Mouse (Mus musculus): ENCODE measurements around the gene Fbxo10. TPM values are rescaled to one million over a fixed set of nuclear protein-coding genes. Genes with fewer than 3 reads are reported as not detected.
"Not testable (repeated sequence)": the region's sequence is repeated elsewhere in the genome, so short reads cannot be mapped to it uniquely, and the experiment has no call there.

The Fbxo10 gene
- total RNA-seq, 1 experiment from 2014 or later: 7.8 TPM

- no peak for ATAC-seq (replicated peaks in 1 of 2; ENCODE audit: insufficient read depth in 1 of 2, low FRiP score in 2 of 2, low TSS enrichment in 1 of 2, low read depth in 1 of 2, poor library complexity in 2 of 2, severe bottlenecking in 2 of 2)
Measured at GRCm38 (mm10) chr4:45015615-45016014, 68.8 kb downstream of the Fbxo10 start.

- no peak for ATAC-seq (replicated peaks in 1 of 2; ENCODE audit: insufficient read depth in 1 of 2, low FRiP score in 2 of 2, low TSS enrichment in 1 of 2, low read depth in 1 of 2, poor library complexity in 2 of 2, severe bottlenecking in 2 of 2)
Measured at GRCm38 (mm10) chr4:45013537-45013936, 70.9 kb downstream of the Fbxo10 start.

GRCm38 (mm10) chr4:45013031-45013431 is 71.4 kb downstream of the Fbxo10 start:
- peak; percentile 23 to 40 for ATAC-seq (replicated peaks in 1 of 2; ENCODE audit: insufficient read depth in 1 of 2, low FRiP score in 2 of 2, low TSS enrichment in 1 of 2, low read depth in 1 of 2, poor library complexity in 2 of 2, severe bottlenecking in 2 of 2)

- peak; percentile 90 to 92 for ATAC-seq (replicated peaks in 1 of 2; ENCODE audit: insufficient read depth in 1 of 2, low FRiP score in 2 of 2, low TSS enrichment in 1 of 2, low read depth in 1 of 2, poor library complexity in 2 of 2, severe bottlenecking in 2 of 2)
Measured at GRCm38 (mm10) chr4:45012105-45012975, 72.1 kb downstream of the Fbxo10 start, which contains the start of gene Zbtb5. TSS of gene Zbtb5 (minus strand) at chr4:45012412.

GRCm38 (mm10) chr4:45011581-45012104 is 72.8 kb downstream of the Fbxo10 start:
- no peak for ATAC-seq (replicated peaks in 1 of 2; ENCODE audit: insufficient read depth in 1 of 2, low FRiP score in 2 of 2, low TSS enrichment in 1 of 2, low read depth in 1 of 2, poor library complexity in 2 of 2, severe bottlenecking in 2 of 2)

- ATAC-seq (replicated peaks in 1 of 2; ENCODE audit: insufficient read depth in 1 of 2, low FRiP score in 2 of 2, low TSS enrichment in 1 of 2, low read depth in 1 of 2, poor library complexity in 2 of 2, severe bottlenecking in 2 of 2): no peak
Measured at GRCm38 (mm10) chr4:45010806-45011415, 73.5 kb downstream of the Fbxo10 start.

GRCm38 (mm10) chr4:45005452-45005851 is 79.0 kb downstream of the Fbxo10 start:
- ATAC-seq (replicated peaks in 1 of 2; ENCODE audit: insufficient read depth in 1 of 2, low FRiP score in 2 of 2, low TSS enrichment in 1 of 2, low read depth in 1 of 2, poor library complexity in 2 of 2, severe bottlenecking in 2 of 2): no peak

- ATAC-seq (replicated peaks in 1 of 2; ENCODE audit: insufficient read depth in 1 of 2, low FRiP score in 2 of 2, low TSS enrichment in 1 of 2, low read depth in 1 of 2, poor library complexity in 2 of 2, severe bottlenecking in 2 of 2): no peak
Measured at GRCm38 (mm10) chr4:45000001-45000400, 84.4 kb downstream of the Fbxo10 start.

- ATAC-seq (replicated peaks in 1 of 2; ENCODE audit: insufficient read depth in 1 of 2, low FRiP score in 2 of 2, low TSS enrichment in 1 of 2, low read depth in 1 of 2, poor library complexity in 2 of 2, severe bottlenecking in 2 of 2): no peak
Measured at GRCm38 (mm10) chr4:44998071-44998470, 86.3 kb downstream of the Fbxo10 start.

- ATAC-seq (replicated peaks in 1 of 2; ENCODE audit: insufficient read depth in 1 of 2, low FRiP score in 2 of 2, low TSS enrichment in 1 of 2, low read depth in 1 of 2, poor library complexity in 2 of 2, severe bottlenecking in 2 of 2): no peak
Measured at GRCm38 (mm10) chr4:44994776-44995175, 89.6 kb downstream of the Fbxo10 start.

GRCm38 (mm10) chr4:44993847-44994246 is 90.6 kb downstream of the Fbxo10 start:
- ATAC-seq (replicated peaks in 1 of 2; ENCODE audit: insufficient read depth in 1 of 2, low FRiP score in 2 of 2, low TSS enrichment in 1 of 2, low read depth in 1 of 2, poor library complexity in 2 of 2, severe bottlenecking in 2 of 2): 0 out of 4 replicates have a peak, but pooled peaks of 1 of the 2 experiments have one; percentile 48

- not testable (repeated sequence) for ATAC-seq (replicated peaks in 1 of 2; ENCODE audit: insufficient read depth in 1 of 2, low FRiP score in 2 of 2, low TSS enrichment in 1 of 2, low read depth in 1 of 2, poor library complexity in 2 of 2, severe bottlenecking in 2 of 2)
Measured at GRCm38 (mm10) chr4:44993179-44993578, 91.2 kb downstream of the Fbxo10 start.

GRCm38 (mm10) chr4:44992330-44992729 is 92.1 kb downstream of the Fbxo10 start:
- not testable (repeated sequence) for ATAC-seq (replicated peaks in 1 of 2; ENCODE audit: insufficient read depth in 1 of 2, low FRiP score in 2 of 2, low TSS enrichment in 1 of 2, low read depth in 1 of 2, poor library complexity in 2 of 2, severe bottlenecking in 2 of 2)

- no peak for ATAC-seq (replicated peaks in 1 of 2; ENCODE audit: insufficient read depth in 1 of 2, low FRiP score in 2 of 2, low TSS enrichment in 1 of 2, low read depth in 1 of 2, poor library complexity in 2 of 2, severe bottlenecking in 2 of 2)
Measured at GRCm38 (mm10) chr4:44990560-44990959, 93.8 kb downstream of the Fbxo10 start.

Other genes with a start within 250 kb of the Fbxo10 start
- gene Grhpr, start 103.2 kb downstream of the Fbxo10 start, total RNA-seq (2017): 8.2 and 16.8 TPM in 2 replicates
- 12.5 and 13.6 TPM in 2 replicates for gene Zbtb5, start 72.2 kb downstream of the Fbxo10 start, total RNA-seq (2017)
- gene Polr1e, start 66.0 kb downstream of the Fbxo10 start, total RNA-seq (2017): 46.3 and 52.5 TPM in 2 replicates
- gene Tomm5, start 23.5 kb upstream of the Fbxo10 start, total RNA-seq (2017): 132 and 175 TPM in 2 replicates
- not detected in 2 replicates for gene Frmpd1, start 100.3 kb upstream of the Fbxo10 start, total RNA-seq (2017)
- gene Trmt10b, start 212.5 kb upstream of the Fbxo10 start, total RNA-seq (2017): 24.9 and 30.0 TPM in 2 replicates

Data from hematopoietic stem cell, adult 5-6 weeks (primary cell).